Mouse (Mus musculus) hindlimb bud, embryonic 11.5 days (tissue): ENCODE data around the gene Pomgnt2.

Experiments
- DNase-seq: peaks from one replicate; pipeline ENCODE4 v3.0.0-alpha.2; 2012; ENCODE audit warnings: low read depth, low spot score; ENCODE audit errors: extremely low spot score

Gene Pomgnt2

GRCm38 (mm10) chr9:121973207-121973606 is 23.7 kb downstream of the Pomgnt2 start:
- no peak for DNase-seq

GRCm38 (mm10) chr9:121969841-121970381 is 27.0 kb downstream of the Pomgnt2 start:
- DNase-seq: no peak

GRCm38 (mm10) chr9:121968258-121968657 is 28.7 kb downstream of the Pomgnt2 start:
- DNase-seq: no peak

- DNase-seq: no peak
These were observed 32.0 kb downstream of the Pomgnt2 start for GRCm38 (mm10) chr9:121964941-121965340.

GRCm38 (mm10) chr9:121959966-121960635 is 36.8 kb downstream of the Pomgnt2 start:
- DNase-seq: no peak

GRCm38 (mm10) chr9:121952596-121952995 is 44.3 kb downstream of the Pomgnt2 start:
- DNase-seq: no peak

GRCm38 (mm10) chr9:121951114-121951423 is 45.8 kb downstream of the Pomgnt2 start:
- no peak for DNase-seq

GRCm38 (mm10) chr9:121950418-121951113 is 46.3 kb downstream of the Pomgnt2 start, which contains the start of gene Fam198a:
Gene Fam198a (plus strand): TSS chr9:121950988.
- DNase-seq: no peak

GRCm38 (mm10) chr9:121948431-121948830 is 48.5 kb downstream of the Pomgnt2 start:
- DNase-seq: no peak

- no peak for DNase-seq
These were observed 49.1 kb downstream of the Pomgnt2 start for GRCm38 (mm10) chr9:121947784-121948183.

GRCm38 (mm10) chr9:121943628-121944027 is 53.3 kb downstream of the Pomgnt2 start:
- no peak for DNase-seq

- no peak for DNase-seq
These were observed 53.9 kb downstream of the Pomgnt2 start for GRCm38 (mm10) chr9:121943005-121943404.

GRCm38 (mm10) chr9:121937944-121938355 is 59.0 kb downstream of the Pomgnt2 start:
- DNase-seq: no peak

GRCm38 (mm10) chr9:121937451-121937864 is 59.5 kb downstream of the Pomgnt2 start:
- no peak for DNase-seq

- no peak for DNase-seq
These were observed 60.0 kb downstream of the Pomgnt2 start for GRCm38 (mm10) chr9:121936952-121937351.

- no peak for DNase-seq
These were observed 62.1 kb downstream of the Pomgnt2 start for GRCm38 (mm10) chr9:121934856-121935255.
